Mouse (Mus musculus): ENCODE data around the gene S100a11.
"Not testable (repeated sequence)": the region's sequence is repeated elsewhere in the genome, so short reads cannot be mapped to it uniquely, and the experiment has no call there.

GRCm38 (mm10) chr3:93494774-93495173 lies 25.5 kb upstream of the S100a11 start:
- TF ChIP-seq CTCF (IDR thresholded peaks at IDR 0.05; ENCODE audit: low read depth, low read length); POLR2AphosphoS5 (IDR thresholded peaks at IDR 0.05; ENCODE audit: insufficient replicate concordance, low read depth, low read length): not testable (repeated sequence)

All from G1E (cell line).